Mouse (Mus musculus): ENCODE measurements around the gene Masp1. TPM values are rescaled to one million over a fixed set of nuclear protein-coding genes. Genes with fewer than 3 reads are reported as not detected.

Gene Masp1
- polyA plus RNA-seq, 1 experiment from 2014 or later = 8.8 TPM

- Histone ChIP-seq H3K27ac (no peak overlapping the region), H3K27me3 (no peaks in the 10 kb centered on the region), H3K4me1 (peaks cover 6% of the 10 kb centered on the region; the same call in 1 of the 2 replicates), H3K36me3 (no peaks in the 10 kb centered on the region), H3K4me3 (no peak overlapping the region), H3K4me2 (replicated peaks) (no peak overlapping the region), H3K9ac (no peak overlapping the region), H3K9me3 (no peaks in the 10 kb centered on the region)
- WGBS = 91% methylated on average over 12 of the region's 12 CpGs
- ATAC-seq (ENCODE audit: low FRiP score, low read depth) = no peak
Measured at GRCm38 (mm10) chr16:23482846-23483245, 37.8 kb downstream of the Masp1 start.

DNA sequence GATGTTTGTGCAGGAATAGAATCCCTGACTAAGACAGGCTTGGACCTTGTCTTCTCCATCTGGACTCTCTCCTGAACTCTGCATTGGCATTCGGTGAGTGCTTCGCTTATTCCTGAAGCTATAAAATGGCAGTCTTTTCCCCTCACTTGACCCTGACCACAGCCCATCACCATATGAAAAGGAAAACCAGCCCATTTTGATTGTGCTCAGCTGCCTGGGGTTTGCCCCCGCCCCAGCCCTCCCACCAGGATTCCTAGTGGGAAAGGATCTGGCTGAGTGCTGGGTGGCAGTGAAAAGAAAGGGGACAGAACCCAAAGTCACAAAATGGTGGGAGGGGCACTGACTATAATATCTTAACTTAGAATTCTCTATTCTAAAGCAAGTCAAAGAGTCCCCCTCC lies 38.4 kb downstream of the Masp1 start:
- no peaks in the 10 kb centered on the region for H3K9me3 ChIP-seq
- ATAC-seq (ENCODE audit: low FRiP score, low read depth) = no peak
- H3K36me3 ChIP-seq = no peaks in the 10 kb centered on the region
- H3K4me3 ChIP-seq = no peak overlapping the region
- H3K9ac ChIP-seq = no peak overlapping the region
- H3K4me1 ChIP-seq = peaks cover 6% of the 10 kb centered on the region; the same call in 1 of the 2 replicates
- no peaks in the 10 kb centered on the region for H3K27me3 ChIP-seq
- no peak overlapping the region for H3K27ac ChIP-seq
- no peak overlapping the region for H3K4me2 ChIP-seq (replicated peaks)
- WGBS = 81% methylated on average over 3 of the region's 3 CpGs

GRCm38 (mm10) chr16:23479872-23480603 lies 40.6 kb downstream of the Masp1 start:
- no peaks in the 10 kb centered on the region for H3K36me3 ChIP-seq
- no peaks in the 10 kb centered on the region for H3K27me3 ChIP-seq
- no peaks in the 10 kb centered on the region for H3K9me3 ChIP-seq
- H3K4me2 ChIP-seq (replicated peaks) = no peak overlapping the region
- H3K4me1 ChIP-seq = peaks cover 6% of the 10 kb centered on the region; the same call in 1 of the 2 replicates
- no peak overlapping the region for H3K9ac ChIP-seq
- no peak for ATAC-seq (ENCODE audit: low FRiP score, low read depth)
- H3K4me3 ChIP-seq = no peak overlapping the region
- H3K27ac ChIP-seq = no peak overlapping the region
- 78% methylated on average over 7 of the region's 7 CpGs for WGBS

- H3K9me3 ChIP-seq = no peaks in the 10 kb centered on the region
- ATAC-seq (ENCODE audit: low FRiP score, low read depth) = no peak
- no peak overlapping the region for H3K27ac ChIP-seq
- no peaks in the 10 kb centered on the region for H3K36me3 ChIP-seq
- no peak overlapping the region for H3K9ac ChIP-seq
- H3K4me3 ChIP-seq = no peak overlapping the region
- no peak overlapping the region for H3K4me2 ChIP-seq (replicated peaks)
- no peaks in the 10 kb centered on the region for H3K27me3 ChIP-seq
- H3K4me1 ChIP-seq = no peaks in the 10 kb centered on the region
Measured at GRCm38 (mm10) chr16:23476598-23476997, 44.0 kb downstream of the Masp1 start.

DNA sequence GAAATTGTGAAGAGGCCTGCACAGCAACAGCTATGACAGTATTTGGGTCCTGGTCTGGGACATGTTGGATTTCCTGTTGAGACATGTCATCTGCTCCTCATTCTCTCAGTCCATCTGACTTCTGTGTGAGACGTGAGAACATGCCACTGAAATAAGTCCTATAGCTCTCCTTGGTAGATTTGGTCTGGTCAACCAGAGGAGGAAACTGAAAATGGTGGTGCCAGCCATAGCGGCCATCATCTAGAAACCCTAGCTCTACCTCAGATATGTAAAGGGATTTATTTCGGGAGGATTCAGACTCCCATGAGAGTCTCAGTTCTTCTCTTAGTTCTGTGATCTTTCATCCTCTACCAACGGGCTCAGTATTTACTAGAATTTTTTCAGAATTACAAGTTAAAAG lies 45.0 kb downstream of the Masp1 start:
- Histone ChIP-seq H3K27me3 (no peaks in the 10 kb centered on the region), H3K4me2 (replicated peaks) (no peak overlapping the region), H3K36me3 (no peaks in the 10 kb centered on the region), H3K4me1 (no peaks in the 10 kb centered on the region), H3K27ac (no peak overlapping the region), H3K9me3 (no peaks in the 10 kb centered on the region), H3K9ac (no peak overlapping the region), H3K4me3 (no peak overlapping the region)
- WGBS = 80% methylated on average over 4 of the region's 4 CpGs
- no peak for ATAC-seq (ENCODE audit: low FRiP score, low read depth)

- H3K27ac ChIP-seq = no peak overlapping the region
- no peak overlapping the region for H3K4me2 ChIP-seq (replicated peaks)
- H3K4me1 ChIP-seq = no peaks in the 10 kb centered on the region
- H3K36me3 ChIP-seq = no peaks in the 10 kb centered on the region
- H3K9me3 ChIP-seq = no peaks in the 10 kb centered on the region
- WGBS = 51% methylated on average over 3 of the region's 3 CpGs
- H3K27me3 ChIP-seq = no peaks in the 10 kb centered on the region
- H3K4me3 ChIP-seq = no peak overlapping the region
- ATAC-seq (ENCODE audit: low FRiP score, low read depth) = no peak
- H3K9ac ChIP-seq = no peak overlapping the region
Measured at GRCm38 (mm10) chr16:23472046-23472445, 48.6 kb downstream of the Masp1 start.

- H3K4me2 ChIP-seq (replicated peaks) = no peak overlapping the region
- no peak for ATAC-seq (ENCODE audit: low FRiP score, low read depth)
- 93% methylated on average over 6 of the region's 6 CpGs for WGBS
Measured at GRCm38 (mm10) chr16:23471551-23471950, 49.1 kb downstream of the Masp1 start.

DNA sequence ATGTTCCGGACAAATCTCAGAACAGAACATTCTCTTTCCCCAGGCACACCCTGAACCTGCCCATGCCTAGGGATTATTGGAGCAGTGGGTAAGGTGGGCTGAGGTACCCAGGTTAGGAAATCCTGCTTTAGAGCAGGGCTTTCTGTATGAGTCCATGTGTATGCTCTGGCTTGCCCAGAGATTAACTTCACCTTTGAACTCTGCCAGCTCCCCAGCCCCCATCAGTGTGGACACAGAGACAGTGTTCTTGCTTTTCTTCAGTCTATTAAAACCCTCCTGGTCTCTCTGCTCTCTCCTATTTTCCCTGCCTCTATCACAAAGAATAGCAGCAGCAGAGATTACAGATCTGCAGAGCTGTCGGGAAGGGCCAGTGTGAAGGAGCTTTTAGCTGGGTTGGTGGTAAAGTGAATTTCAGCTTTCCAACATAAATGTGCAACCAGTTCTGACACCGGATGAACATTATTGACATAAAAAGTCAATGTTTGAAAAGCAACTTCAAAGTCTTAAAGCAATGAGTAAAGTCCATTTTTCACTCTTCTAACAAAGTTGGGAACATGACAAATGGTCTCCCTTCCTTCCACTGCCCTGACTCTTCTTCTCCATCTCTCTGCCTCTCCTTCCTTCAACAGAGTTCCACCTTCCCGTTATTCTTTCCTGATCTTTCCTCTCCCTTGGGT lies 56.8 kb downstream of the Masp1 start:
- ATAC-seq (ENCODE audit: low FRiP score, low read depth) = no peak
- Histone ChIP-seq H3K9me3 (no peaks in the 10 kb centered on the region), H3K4me3 (no peak overlapping the region), H3K36me3 (no peaks in the 10 kb centered on the region), H3K4me2 (replicated peaks) (no peak overlapping the region), H3K4me1 (peaks cover 11% of the 10 kb centered on the region), H3K9ac (no peak overlapping the region), H3K27me3 (no peaks in the 10 kb centered on the region), H3K27ac (no peak overlapping the region)
- 83% methylated on average over 4 of the region's 4 CpGs for WGBS

More at GRCm38 (mm10) chr16:23471551-23471950, 49.1 kb downstream of the Masp1 start:
- Histone ChIP-seq H3K4me1 (no peaks in the 10 kb centered on the region), H3K27ac (no peak overlapping the region), H3K9me3 (no peaks in the 10 kb centered on the region), H3K4me3 (no peak overlapping the region), H3K27me3 (no peaks in the 10 kb centered on the region), H3K36me3 (no peaks in the 10 kb centered on the region), H3K9ac (no peak overlapping the region)

DNA sequence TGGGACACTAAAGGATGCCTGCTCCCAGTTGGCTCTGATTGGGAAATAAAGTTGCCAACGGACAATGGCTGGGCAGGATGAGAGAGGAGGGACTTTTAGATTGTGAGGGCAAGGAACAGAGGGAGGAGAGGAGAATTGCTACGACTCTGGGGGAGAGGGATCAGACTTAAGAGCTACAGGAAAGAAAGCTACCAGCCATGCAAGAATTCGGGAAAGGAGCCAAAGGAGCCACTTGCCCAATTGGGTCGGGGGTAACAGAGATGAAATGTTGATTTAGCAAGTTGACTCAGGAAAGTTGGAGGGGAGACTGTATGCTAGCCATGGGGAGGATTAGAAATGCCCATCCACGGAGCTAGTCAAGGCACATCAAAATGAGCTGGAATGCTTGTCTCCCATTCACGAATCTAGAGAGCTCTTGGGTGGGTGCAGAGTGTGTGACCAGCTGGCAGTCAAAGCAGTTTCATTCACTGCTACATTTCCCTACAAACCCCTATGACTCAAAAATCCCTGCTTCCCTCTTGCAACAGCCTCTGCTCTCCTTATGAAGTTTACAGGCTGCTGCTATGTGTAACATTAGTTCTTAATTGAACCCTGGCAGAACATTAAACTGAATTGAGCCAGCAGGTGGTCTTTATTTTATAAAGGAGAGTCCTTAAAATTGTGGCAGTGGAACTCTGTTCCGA lies 61.6 kb downstream of the Masp1 start:
- Histone ChIP-seq H3K4me3 (no peak overlapping the region), H3K4me1 (peaks cover 30% of the 10 kb centered on the region), H3K4me2 (replicated peaks) (0 out of 2 replicates have a peak overlapping the region, but pooled peaks have one; percentile 1), H3K27ac (no peak overlapping the region), H3K9ac (no peak overlapping the region), H3K36me3 (no peaks in the 10 kb centered on the region), H3K27me3 (0 out of 2 replicates have a peak, but pooled peaks cover 12% of the 10 kb centered on the region), H3K9me3 (no peaks in the 10 kb centered on the region)
- ATAC-seq (ENCODE audit: low FRiP score, low read depth) = peak; percentile 59
- WGBS = 29% methylated on average over 7 of the region's 7 CpGs

DNA sequence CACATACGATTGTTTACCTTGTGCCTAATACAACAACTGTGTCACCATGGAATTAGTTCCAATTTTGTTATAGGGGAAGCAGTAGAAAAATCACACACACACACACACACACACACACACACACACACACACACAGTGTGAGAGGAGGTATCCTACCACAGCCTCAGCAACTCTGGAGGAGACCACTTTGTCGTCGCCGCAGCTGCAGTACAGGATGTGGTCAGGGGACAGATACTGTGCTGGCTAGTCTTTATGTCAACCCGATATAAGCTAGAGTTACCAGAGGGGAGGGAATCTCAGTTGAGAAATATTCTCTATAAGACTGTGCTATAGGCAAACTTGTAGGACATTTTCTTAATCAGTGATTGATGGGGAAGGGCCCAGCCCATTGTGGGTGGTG lies 63.3 kb downstream of the Masp1 start:
- Histone ChIP-seq H3K9me3 (no peaks in the 10 kb centered on the region), H3K4me3 (no peak overlapping the region), H3K27ac (no peak overlapping the region), H3K27me3 (0 out of 2 replicates have a peak, but pooled peaks cover 14% of the 10 kb centered on the region), H3K4me1 (peaks cover 30% of the 10 kb centered on the region), H3K36me3 (no peaks in the 10 kb centered on the region), H3K9ac (no peak overlapping the region), H3K4me2 (replicated peaks) (no peak overlapping the region)
- 93% methylated on average over 5 of the region's 5 CpGs for WGBS
- no peak for ATAC-seq (ENCODE audit: low FRiP score, low read depth)

- H3K4me1 ChIP-seq = peaks cover 30% of the 10 kb centered on the region
- no peak overlapping the region for H3K4me3 ChIP-seq
- no peak overlapping the region for H3K4me2 ChIP-seq (replicated peaks)
- H3K9ac ChIP-seq = no peak overlapping the region
- ATAC-seq (ENCODE audit: low FRiP score, low read depth) = no peak
- no peaks in the 10 kb centered on the region for H3K36me3 ChIP-seq
- no peaks in the 10 kb centered on the region for H3K9me3 ChIP-seq
- 0 out of 2 replicates have a peak, but pooled peaks cover 14% of the 10 kb centered on the region for H3K27me3 ChIP-seq
- 69% methylated on average over 3 of the region's 3 CpGs for WGBS
- no peak overlapping the region for H3K27ac ChIP-seq
Measured at GRCm38 (mm10) chr16:23456534-23456933, 64.1 kb downstream of the Masp1 start.

DNA sequence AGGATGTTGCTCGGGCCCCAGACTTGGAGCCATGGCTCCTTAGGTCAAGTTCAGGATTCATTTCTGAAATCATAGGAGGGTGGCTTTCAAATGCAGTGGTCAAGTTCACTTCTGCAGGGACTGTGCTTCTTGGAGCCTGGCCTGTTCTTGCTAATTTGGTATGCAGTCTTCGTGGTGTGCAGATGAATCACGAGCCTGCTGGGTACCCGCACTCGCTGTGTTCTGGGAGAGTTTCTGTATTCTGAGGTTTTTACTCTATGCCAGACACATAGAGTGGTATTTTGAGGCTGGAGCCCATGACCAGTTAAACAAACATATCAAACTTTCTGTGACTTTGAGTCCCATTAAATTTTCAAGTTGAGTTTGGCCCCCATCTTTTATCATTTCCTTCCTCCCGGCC lies 66.2 kb downstream of the Masp1 start:
- 0 out of 2 replicates have a peak, but pooled peaks cover 14% of the 10 kb centered on the region for H3K27me3 ChIP-seq
- no peak overlapping the region for H3K4me3 ChIP-seq
- no peaks in the 10 kb centered on the region for H3K36me3 ChIP-seq
- no peak overlapping the region for H3K27ac ChIP-seq
- peaks cover 24% of the 10 kb centered on the region for H3K4me1 ChIP-seq
- no peak overlapping the region for H3K9ac ChIP-seq
- no peak for ATAC-seq (ENCODE audit: low FRiP score, low read depth)
- WGBS = 53% methylated on average over 6 of the region's 6 CpGs
- H3K9me3 ChIP-seq = no peaks in the 10 kb centered on the region
- no peak overlapping the region for H3K4me2 ChIP-seq (replicated peaks)

Data from limb, embryonic 13.5 days (tissue).